Mouse (Mus musculus) small intestine, adult 10 weeks (tissue): ENCODE measurements around the gene Ccdc71l. TPM values are rescaled to one million over a fixed set of nuclear protein-coding genes. Genes with fewer than 3 reads are reported as not detected.

Source experiments
- polyA plus RNA-seq: library from polyadenylated mRNA; stranded (reverse); fragments of 350-450 nt; fragmentation: Illumina TruSeq; extraction: RNeasy Lipid Tissue Mini Kit (QIAGEN cat#74804); gene quantifications from one replicate; pipeline ENCODE4 v1.2.3, GENCODE M21; 2014; ENCODE audit warnings: low replicate concordance

Ccdc71l gene
- 65.5 TPM for polyA plus RNA-seq

GRCm38 (mm10) chr12:32378528-32379295, at the start of gene Ccdc71l:
Gene Ccdc71l (plus strand): TSS chr12:32378704.

Other genes starting within 250 kb of the Ccdc71l start
- gene Pik3cg, start 170.0 kb upstream of the Ccdc71l start, polyA plus RNA-seq: 8.1 TPM